ENCODE assay signal across 25 mouse cellular contexts in genomic region chr15:93537745-93538144, GRCm38 (mm10). TPM values are rescaled to one million over a fixed set of nuclear protein-coding genes. Genes with fewer than 3 reads are reported as not detected.
A peak's percentile ranks its signal among the peaks of the same experiment; 100 is the strongest.
DNase-seq lines count a peak whose midpoint lies in the region; ATAC-seq and TF ChIP-seq lines count a peak whose summit lies in the region.
"Had no signal": no experiment of that assay in that cellular context is flagged by ENCODE, and none has a peak within 500 bp of the region (broad histone marks: within the 10 kb centered on the region; RNA-seq: fewer than 3 reads in every experiment).

No protein-coding gene starts in this region.

- H3K79me2 ChIP-seq in heart, adult 2 months (replicated peaks; ENCODE audit: control insufficient read depth, insufficient read depth, low read length), result no peaks in the 10 kb centered on the region; the same call in 1 of the 2 replicates

- peak; percentile 88 for TF ChIP-seq EP300 in heart, adult 2 months (IDR thresholded peaks at IDR 0.05; ENCODE audit: insufficient read depth, low read depth, low read length)

- no peak overlapping the region for H3K4me2 ChIP-seq in heart, embryonic 15.5 days
- no peak overlapping the region for H3K4me2 ChIP-seq in limb, embryonic 11.5 days (ENCODE audit: low read depth, severe bottlenecking)
- H3K4me2 ChIP-seq in forebrain, embryonic 15.5 days (replicated peaks), result no peak overlapping the region
- H3K4me2 ChIP-seq: embryonic facial prominence, embryonic 12.5 days; hindbrain, embryonic 15.5 days; limb, embryonic 15.5 days; midbrain, embryonic 11.5 days; neural tube, embryonic 15.5 days; stomach, embryonic 15.5 days had no signal

- 53% methylated on average over 7 of the region's 7 CpGs for WGBS in heart, adult 2 months
- 70% methylated on average over 7 of the region's 7 CpGs for WGBS in heart, embryonic 15.5 days
- 79% methylated on average over 7 of the region's 7 CpGs for WGBS in limb, embryonic 11.5 days
- 66% methylated on average over 7 of the region's 7 CpGs for WGBS in forebrain, embryonic 15.5 days

- no peaks in the 10 kb centered on the region for H3K27me3 ChIP-seq in heart, adult 2 months (ENCODE audit: control insufficient read depth, insufficient read depth, low read length)
- no peaks in the 10 kb centered on the region for H3K27me3 ChIP-seq in heart, embryonic 15.5 days
- H3K27me3 ChIP-seq in limb, embryonic 11.5 days (ENCODE audit: control insufficient read depth, insufficient read depth, low read length), result no peaks in the 10 kb centered on the region
- no peaks in the 10 kb centered on the region for H3K27me3 ChIP-seq in forebrain, embryonic 15.5 days
- H3K27me3 ChIP-seq: CH12.LX; embryonic facial prominence, embryonic 12.5 days; hindbrain, embryonic 15.5 days; limb, embryonic 15.5 days; neural tube, embryonic 15.5 days; Patski; stomach, embryonic 15.5 days had no signal

- no peak for ATAC-seq in heart, embryonic 15.5 days (replicated peaks; ENCODE audit: insufficient number of reproducible peaks, insufficient read depth, low FRiP score, low read depth)
- ATAC-seq in limb, embryonic 11.5 days (ENCODE audit: insufficient number of reproducible peaks, low FRiP score, low TSS enrichment, low read depth), result no peak
- no peak for ATAC-seq in forebrain, embryonic 15.5 days (replicated peaks)
- ATAC-seq: lung, postnatal 0 days; Patski had no signal

- DNase-seq in heart, adult 2 months, result no peak
- DNase-seq in heart, adult 18-20 months, result no peak
- DNase-seq in heart, postnatal 36 days, result no peak
- DNase-seq in limb, embryonic 11.5 days (ENCODE audit: low spot score), result no peak
- DNase-seq in adrenal gland, postnatal 10 days, result no peak
- DNase-seq: cerebellum, adult 18-20 months; cerebellum, postnatal 14 days; kidney, adult 8-10 months; kidney, postnatal 10 days; layer of hippocampus, postnatal 36 days; thymus, postnatal 36 days had no signal

- H3K27ac ChIP-seq in heart, adult 2 months, result peak overlapping the region; percentile 54
- H3K27ac ChIP-seq in heart, embryonic 15.5 days, result peak overlapping the region; percentile 83; the same call in 1 of the 2 replicates
- peak overlapping the region; percentile 90 for H3K27ac ChIP-seq in brown adipose tissue, adult 24 weeks (replicated peaks; ENCODE audit: low read depth, low read length)
- peak overlapping the region; percentile 21; the same call in 1 of the 2 replicates for H3K27ac ChIP-seq in limb, embryonic 11.5 days (replicated peaks; ENCODE audit: low read depth, low read length)
- H3K27ac ChIP-seq in forebrain, embryonic 15.5 days (replicated peaks), result no peak overlapping the region; the same call in 1 of the 2 replicates
- H3K27ac ChIP-seq: embryonic facial prominence, embryonic 12.5 days; hindbrain, embryonic 15.5 days; liver, embryonic 14.5 days; neural tube, embryonic 15.5 days; stomach, embryonic 15.5 days had no signal

- TF ChIP-seq POLR2A in heart, adult 2 months (IDR thresholded peaks at IDR 0.05; ENCODE audit: insufficient read depth, low read depth, low read length), result peak; percentile 60

- H3K4me1 ChIP-seq in heart, adult 2 months (ENCODE audit: control insufficient read depth, insufficient read depth, low read length), result peaks cover 12% of the 10 kb centered on the region
- peaks cover 53% of the 10 kb centered on the region for H3K4me1 ChIP-seq in heart, embryonic 15.5 days (replicated peaks)
- H3K4me1 ChIP-seq in brown adipose tissue, adult 24 weeks (ENCODE audit: control insufficient read depth, insufficient read depth, insufficient read length, low read length), result peaks cover 9% of the 10 kb centered on the region
- peaks cover 5% of the 10 kb centered on the region; the same call in 1 of the 2 replicates for H3K4me1 ChIP-seq in limb, embryonic 11.5 days (ENCODE audit: control insufficient read depth, insufficient read depth, low read length)
- H3K4me1 ChIP-seq in forebrain, embryonic 15.5 days, result peaks cover 13% of the 10 kb centered on the region; the same call in 1 of the 2 replicates
- H3K4me1 ChIP-seq: hindbrain, embryonic 15.5 days; stomach, embryonic 15.5 days had no signal

- no peak for TF ChIP-seq CTCF in heart, adult 2 months (IDR thresholded peaks at IDR 0.05)

- no peak overlapping the region for H3K4me3 ChIP-seq in heart, adult 2 months
- no peak overlapping the region for H3K4me3 ChIP-seq in heart, embryonic 15.5 days
- peak overlapping the region; percentile 53 for H3K4me3 ChIP-seq in brown adipose tissue, adult 24 weeks (ENCODE audit: insufficient read depth, low read depth, low read length)
- H3K4me3 ChIP-seq in limb, embryonic 11.5 days (ENCODE audit: low read depth, low read length), result no peak overlapping the region
- H3K4me3 ChIP-seq in forebrain, embryonic 15.5 days, result no peak overlapping the region
- H3K4me3 ChIP-seq: embryonic facial prominence, embryonic 12.5 days; hindbrain, embryonic 15.5 days; limb, embryonic 15.5 days; neural tube, embryonic 15.5 days; stomach, embryonic 15.5 days had no signal

- intact Hi-C loops in heart, adult 2 months (cut with DNase I), result loop anchor here (2.0 kb wide), 1 partner anchor 17 kb away; no protein-coding TSS in a partner anchor
- intact Hi-C loops in heart, postnatal 36 days (cut with DNase I), result loop anchor here (2.0 kb wide), 2 partner anchors 17 to 19 kb away; no protein-coding TSS in a partner anchor

- peaks cover 3% of the 10 kb centered on the region for H3K36me3 ChIP-seq in heart, adult 2 months (ENCODE audit: control insufficient read depth, insufficient read depth, low read length)
- H3K36me3 ChIP-seq in heart, embryonic 15.5 days, result no peaks in the 10 kb centered on the region
- no peaks in the 10 kb centered on the region for H3K36me3 ChIP-seq in limb, embryonic 11.5 days (ENCODE audit: control insufficient read depth, insufficient read depth, low read length)
- no peaks in the 10 kb centered on the region for H3K36me3 ChIP-seq in forebrain, embryonic 15.5 days
- H3K36me3 ChIP-seq: embryonic facial prominence, embryonic 12.5 days; G1E; hindbrain, embryonic 15.5 days; neural tube, embryonic 15.5 days; stomach, embryonic 15.5 days had no signal

- no peaks in the 10 kb centered on the region for H3K9me3 ChIP-seq in heart, embryonic 15.5 days (replicated peaks)
- no peaks in the 10 kb centered on the region for H3K9me3 ChIP-seq in limb, embryonic 11.5 days (ENCODE audit: control insufficient read depth, low read length)
- no peaks in the 10 kb centered on the region for H3K9me3 ChIP-seq in forebrain, embryonic 15.5 days
- H3K9me3 ChIP-seq: embryonic facial prominence, embryonic 12.5 days; hindbrain, embryonic 15.5 days; limb, embryonic 15.5 days; neural tube, embryonic 15.5 days; stomach, embryonic 15.5 days had no signal

- H3K9ac ChIP-seq in heart, adult 2 months (ENCODE audit: low read depth, low read length), result no peak overlapping the region
- no peak overlapping the region for H3K9ac ChIP-seq in heart, embryonic 15.5 days
- no peak overlapping the region for H3K9ac ChIP-seq in limb, embryonic 11.5 days (ENCODE audit: low read length)
- H3K9ac ChIP-seq in forebrain, embryonic 15.5 days (replicated peaks), result no peak overlapping the region
- H3K9ac ChIP-seq: embryonic facial prominence, embryonic 12.5 days; hindbrain, embryonic 15.5 days; limb, embryonic 15.5 days; liver, embryonic 14.5 days; neural tube, embryonic 15.5 days; stomach, embryonic 15.5 days had no signal

RNA-seq across cellular contexts. Expression of gene Prickle1, which starts 57.9 kb away (rescaled TPM):
- total RNA-seq in heart, adult 2 months (2021), result 10 to 100 TPM; 11.2 to 18.6 TPM
- 8.6 and 11.5 TPM in 2 replicates for polyA plus RNA-seq in heart, adult 2 months (2012; rRNA removed)
- total RNA-seq in heart, adult 18-20 months (2021), result 1 to 10 TPM; 9.1 to 9.5 TPM
- 28.2 and 31.0 TPM in 2 replicates for polyA plus RNA-seq in heart, embryonic 15.5 days (2015; fragmentation: Nextera tagmentation; extraction: Ambion mirVana)
- 10 to 100 TPM; 17.2 to 18.7 TPM for total RNA-seq in heart, postnatal 36 days (2021)
- 2.0 and 2.4 TPM in 2 replicates for polyA plus RNA-seq in brown adipose tissue, adult 24 weeks (2012; ENCODE audit: insufficient read depth, insufficient read length, missing spikeins)
- polyA plus RNA-seq in limb, embryonic 11.5 days (2014; fragmentation: Nextera tagmentation; extraction: Ambion mirVana), result 30.0 and 32.6 TPM in 2 replicates
- 13.9 and 18.0 TPM in 2 replicates for polyA plus RNA-seq in forebrain, embryonic 15.5 days (2015; fragmentation: Nextera tagmentation; extraction: Ambion mirVana)
- total RNA-seq in adrenal gland, postnatal 10 days (2021), result 10 to 100 TPM; 21.0 to 23.8 TPM
- polyA plus RNA-seq: G1E had no signal
